In the genomic region with DNA sequence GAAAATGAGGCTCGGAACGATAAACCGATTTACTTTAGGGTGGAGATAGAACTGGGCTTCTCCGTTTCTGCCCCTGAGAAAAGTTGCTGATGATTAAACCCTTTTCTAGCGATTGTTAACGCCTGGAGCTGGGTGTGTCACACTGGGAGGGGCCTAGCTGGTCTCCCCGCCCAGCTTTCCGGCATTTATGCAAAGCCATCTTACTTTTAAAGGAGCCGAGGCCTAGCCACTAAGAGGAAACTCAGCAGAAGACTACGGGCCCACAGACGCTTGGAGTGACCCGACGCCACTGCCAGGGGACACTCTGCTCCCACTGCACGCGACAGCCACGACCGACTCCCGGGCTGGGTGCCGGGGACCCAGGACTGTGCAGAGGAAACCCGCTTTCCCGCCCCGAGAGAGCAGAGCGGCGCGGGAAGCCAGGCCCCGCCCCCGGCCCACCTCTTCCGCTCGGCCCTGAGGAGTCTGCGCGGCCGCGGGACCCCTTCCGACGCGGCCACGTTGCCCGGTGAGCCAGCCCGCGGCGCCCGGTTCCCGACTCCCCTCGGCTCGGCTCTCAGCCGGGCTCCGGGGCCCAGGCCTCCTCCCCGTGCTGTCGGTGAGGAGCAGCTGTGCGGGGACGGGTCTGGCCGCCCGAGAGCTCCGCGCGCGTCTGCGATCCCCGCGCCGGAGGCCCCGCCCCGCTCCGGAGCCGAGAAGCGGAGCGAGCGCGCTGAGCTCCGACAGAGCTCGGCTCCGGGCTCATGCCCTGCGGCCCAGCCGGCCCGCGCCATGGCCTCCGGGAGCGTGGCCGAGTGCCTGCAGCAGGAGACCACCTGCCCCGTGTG, we compare ENCODE assay signal across 9 mouse cellular contexts. TPM values are rescaled to one million over a fixed set of nuclear protein-coding genes. Genes with fewer than 3 reads are reported as not detected.
DNase-seq lines count a peak whose midpoint lies in the region; ATAC-seq lines count a peak whose summit lies in the region.
"Had no signal": no experiment of that assay in that cellular context is flagged by ENCODE, and none has a peak within 500 bp of the region (broad histone marks: within the 10 kb centered on the region; RNA-seq: fewer than 3 reads in every experiment).

No protein-coding gene starts in this region.

- ATAC-seq in heart, embryonic 13.5 days (ENCODE audit: extremely low read depth, insufficient number of reproducible peaks, low FRiP score, low TSS enrichment) = peak; percentile 87
- peak; percentile 93 for ATAC-seq in liver, embryonic 13.5 days (ENCODE audit: low read depth)
- peak; percentile 95 for ATAC-seq in stomach, embryonic 15.5 days (ENCODE audit: insufficient read depth, low FRiP score, low read depth)

- peak overlapping the region; percentile 88 for H3K9ac ChIP-seq in heart, embryonic 13.5 days
- peak overlapping the region; percentile 98 for H3K9ac ChIP-seq in liver, embryonic 13.5 days
- H3K9ac ChIP-seq in stomach, embryonic 15.5 days = peak overlapping the region; percentile 94

- peak overlapping the region; percentile 98 for H3K27ac ChIP-seq in heart, embryonic 13.5 days (replicated peaks)
- peak overlapping the region; percentile 97 for H3K27ac ChIP-seq in liver, embryonic 13.5 days
- H3K27ac ChIP-seq in stomach, embryonic 15.5 days = peak overlapping the region; percentile 96

- peaks cover 37% of the 10 kb centered on the region for H3K36me3 ChIP-seq in erythroblast, embryonic 14.5 days (ENCODE audit: control insufficient read depth)
- H3K36me3 ChIP-seq in heart, embryonic 13.5 days = peaks cover 34% of the 10 kb centered on the region
- H3K36me3 ChIP-seq in liver, embryonic 13.5 days = peaks cover 34% of the 10 kb centered on the region
- peaks cover 17% of the 10 kb centered on the region for H3K36me3 ChIP-seq in stomach, embryonic 15.5 days

- H3K4me1 ChIP-seq in erythroblast, embryonic 14.5 days (ENCODE audit: control insufficient read depth) = peaks cover 56% of the 10 kb centered on the region
- peaks cover 43% of the 10 kb centered on the region for H3K4me1 ChIP-seq in heart, embryonic 13.5 days
- peaks cover 53% of the 10 kb centered on the region for H3K4me1 ChIP-seq in liver, embryonic 13.5 days (replicated peaks)
- H3K4me1 ChIP-seq in stomach, embryonic 15.5 days = peaks cover 27% of the 10 kb centered on the region

- H3K4me2 ChIP-seq in heart, embryonic 13.5 days = peak overlapping the region; percentile 96
- H3K4me2 ChIP-seq in liver, embryonic 13.5 days = peak overlapping the region; percentile 94
- H3K4me2 ChIP-seq in stomach, embryonic 15.5 days = peak overlapping the region; percentile 79

- under 1% methylated on average over 77 of the region's 80 CpGs for WGBS in heart, embryonic 13.5 days
- under 1% methylated on average over 79 of the region's 80 CpGs for WGBS in liver, embryonic 13.5 days (ENCODE audit: insufficient replicate concordance)
- under 1% methylated on average over 80 of the region's 80 CpGs for WGBS in stomach, embryonic 15.5 days

- no peaks in the 10 kb centered on the region for H3K9me3 ChIP-seq in erythroblast, embryonic 14.5 days (ENCODE audit: control insufficient read depth, low read length)
- H3K9me3 ChIP-seq in heart, embryonic 13.5 days = no peaks in the 10 kb centered on the region
- no peaks in the 10 kb centered on the region for H3K9me3 ChIP-seq in liver, embryonic 13.5 days (replicated peaks)
- no peaks in the 10 kb centered on the region for H3K9me3 ChIP-seq in stomach, embryonic 15.5 days

- H3K4me3 ChIP-seq in erythroblast, embryonic 14.5 days (replicated peaks) = peak overlapping the region; percentile 68
- H3K4me3 ChIP-seq in heart, embryonic 13.5 days = peak overlapping the region; percentile 72
- H3K4me3 ChIP-seq in liver, embryonic 13.5 days (replicated peaks) = peak overlapping the region; percentile 92
- H3K4me3 ChIP-seq in stomach, embryonic 15.5 days (replicated peaks) = peak overlapping the region; percentile 98

- no peaks in the 10 kb centered on the region for H3K27me3 ChIP-seq in erythroblast, embryonic 14.5 days (ENCODE audit: control insufficient read depth)
- no peaks in the 10 kb centered on the region for H3K27me3 ChIP-seq in heart, embryonic 13.5 days (replicated peaks)
- no peaks in the 10 kb centered on the region; the same call in 1 of the 2 replicates for H3K27me3 ChIP-seq in liver, embryonic 13.5 days
- no peaks in the 10 kb centered on the region for H3K27me3 ChIP-seq in stomach, embryonic 15.5 days (replicated peaks)

- DNase-seq in CD4-positive, CD25-positive, alpha-beta regulatory T cell, adult 2 months (ENCODE audit: low read depth, low spot score) = peak; percentile 93
- DNase-seq in brain, embryonic 18.5 days (ENCODE audit: low read depth, low spot score) = peak; percentile 83
- DNase-seq in kidney, postnatal 10 days = peak; percentile 91
- DNase-seq in liver, embryonic 13.5 days = peak; percentile 91
- peak; percentile 83 to 89 for DNase-seq in natural killer cell, adult 2 months (ENCODE audit: low spot score in 2 of 2)

RNA-seq across cellular contexts. Expression of a gene that starts 0.7 kb away (rescaled TPM):
- polyA plus RNA-seq in erythroblast, embryonic 14.5 days (2012) = 7.6 and 8.7 TPM in 2 replicates
- polyA plus RNA-seq in heart, embryonic 13.5 days (2015; fragmentation: Nextera tagmentation; extraction: Ambion mirVana) = 80.3 and 83.4 TPM in 2 replicates
- polyA plus RNA-seq in liver, embryonic 13.5 days (2015; fragmentation: Nextera tagmentation; extraction: Ambion mirVana) = 81.4 and 82.3 TPM in 2 replicates
- polyA plus RNA-seq in stomach, embryonic 15.5 days (2015; fragmentation: Nextera tagmentation; extraction: Ambion mirVana) = 132 and 143 TPM in 2 replicates

RNA-seq across cellular contexts. Expression of a gene that starts 34.3 kb away (rescaled TPM):
- polyA plus RNA-seq in erythroblast, embryonic 14.5 days (2012) = not detected in 2 replicates
- polyA plus RNA-seq in heart, embryonic 13.5 days (2015; fragmentation: Nextera tagmentation; extraction: Ambion mirVana) = not detected in 2 replicates
- not detected in 2 replicates for polyA plus RNA-seq in liver, embryonic 13.5 days (2015; fragmentation: Nextera tagmentation; extraction: Ambion mirVana)
- polyA plus RNA-seq in stomach, embryonic 15.5 days (2015; fragmentation: Nextera tagmentation; extraction: Ambion mirVana) = not detected in 2 replicates
- polyA plus RNA-seq: frontal cortex, adult 2 months had no signal

RNA-seq across cellular contexts. Expression of a gene that starts 50.5 kb away (rescaled TPM):
- polyA plus RNA-seq in erythroblast, embryonic 14.5 days (2012) = not detected in 2 replicates
- not detected in 2 replicates for polyA plus RNA-seq in heart, embryonic 13.5 days (2015; fragmentation: Nextera tagmentation; extraction: Ambion mirVana)
- not detected in 2 replicates for polyA plus RNA-seq in liver, embryonic 13.5 days (2015; fragmentation: Nextera tagmentation; extraction: Ambion mirVana)
- not detected in 2 replicates for polyA plus RNA-seq in stomach, embryonic 15.5 days (2015; fragmentation: Nextera tagmentation; extraction: Ambion mirVana)
- polyA plus RNA-seq: frontal cortex, adult 2 months had no signal

Comparison
In these comparisons a context has a peak if more than half of its experiments do, and no peak if none do; other contexts are left out.
1. Peak in every context shown above with its lines: DNase-seq, ATAC-seq, H3K4me3 ChIP-seq and H3K27ac ChIP-seq.